ENCODE assay signal across 22 mouse cellular contexts in genomic region chr2:135863391-135864076, GRCm38 (mm10).
A peak's percentile ranks its signal among the peaks of the same experiment; 100 is the strongest.
DNase-seq lines count a peak whose midpoint lies in the region; ATAC-seq and TF ChIP-seq lines count a peak whose summit lies in the region.
"Had no signal": no experiment of that assay in that cellular context is flagged by ENCODE, and none has a peak within 500 bp of the region (broad histone marks: within the 10 kb centered on the region; RNA-seq: fewer than 3 reads in every experiment).

No protein-coding gene starts in this region.

- TF ChIP-seq CTCF in forebrain, postnatal 0 days (IDR thresholded peaks at IDR 0.05; ENCODE audit: low read depth), result no peak
- no peak for TF ChIP-seq CTCF in liver, adult 2 months (IDR thresholded peaks at IDR 0.05; ENCODE audit: low read depth, low read length)
- TF ChIP-seq CTCF in liver, postnatal 0 days (IDR thresholded peaks at IDR 0.05; ENCODE audit: low read depth), result no peak

- H3K4me2 ChIP-seq in forebrain, postnatal 0 days (ENCODE audit: low read depth), result no peak overlapping the region
- H3K4me2 ChIP-seq in forebrain, embryonic 15.5 days (replicated peaks), result no peak overlapping the region
- H3K4me2 ChIP-seq in liver, postnatal 0 days (ENCODE audit: low read depth, low read length), result no peak overlapping the region
- H3K4me2 ChIP-seq: embryonic facial prominence, embryonic 15.5 days; heart, embryonic 11.5 days; limb, embryonic 12.5 days; liver, embryonic 13.5 days; lung, embryonic 15.5 days; neural tube, embryonic 12.5 days had no signal

- H3K9ac ChIP-seq in forebrain, postnatal 0 days, result no peak overlapping the region
- H3K9ac ChIP-seq in forebrain, embryonic 15.5 days (replicated peaks), result no peak overlapping the region
- no peak overlapping the region for H3K9ac ChIP-seq in liver, adult 2 months (ENCODE audit: low read depth, low read length)
- H3K9ac ChIP-seq in liver, postnatal 0 days (replicated peaks), result no peak overlapping the region
- H3K9ac ChIP-seq: embryonic facial prominence, embryonic 15.5 days; limb, embryonic 12.5 days; liver, embryonic 13.5 days; lung, embryonic 15.5 days; neural tube, embryonic 12.5 days had no signal

- H3K27ac ChIP-seq in forebrain, postnatal 0 days (ENCODE audit: low read depth, low read length), result no peak overlapping the region
- no peak overlapping the region for H3K27ac ChIP-seq in forebrain, embryonic 15.5 days (replicated peaks)
- no peak overlapping the region for H3K27ac ChIP-seq in liver, adult 2 months (replicated peaks; ENCODE audit: insufficient read depth, low read depth, low read length)
- H3K27ac ChIP-seq in liver, postnatal 0 days (ENCODE audit: low read depth), result no peak overlapping the region
- H3K27ac ChIP-seq: embryonic facial prominence, embryonic 15.5 days; limb, embryonic 12.5 days; liver, embryonic 13.5 days; lung, embryonic 15.5 days; macrophage; midbrain, embryonic 10.5 days; neural tube, embryonic 12.5 days had no signal

- TF ChIP-seq POLR2A in liver, adult 2 months (IDR thresholded peaks at IDR 0.05; ENCODE audit: extremely low read depth, insufficient read depth, low read length), result no peak

- H3K4me1 ChIP-seq in forebrain, postnatal 0 days (ENCODE audit: insufficient read depth), result no peaks in the 10 kb centered on the region
- 0 out of 2 replicates have a peak, but pooled peaks cover 2% of the 10 kb centered on the region for H3K4me1 ChIP-seq in forebrain, embryonic 15.5 days
- H3K4me1 ChIP-seq in liver, adult 2 months (ENCODE audit: control insufficient read depth, insufficient read depth, low read length), result no peaks in the 10 kb centered on the region
- no peaks in the 10 kb centered on the region for H3K4me1 ChIP-seq in liver, postnatal 0 days (ENCODE audit: insufficient read depth)
- H3K4me1 ChIP-seq: neural tube, embryonic 12.5 days had no signal

- DNase-seq in forebrain, postnatal 0 days, result peak; percentile 27
- DNase-seq in kidney, adult 9 months, result peak; percentile 49
- no peak for DNase-seq in kidney, adult 18-20 months
- peak; percentile 70 for DNase-seq in liver, adult 2 months (ENCODE audit: extremely low read depth, low read depth, low spot score)
- DNase-seq in liver, postnatal 0 days, result no peak
- DNase-seq in fibroblast of lung, adult 2 months (ENCODE audit: low read depth), result peak; percentile 63
- DNase-seq in frontal cortex, postnatal 36 days (ENCODE audit: low spot score in 2 of 2), result no peak
- DNase-seq: adrenal gland, adult 8-10 months; cerebellum, postnatal 14 days; gastrocnemius, postnatal 10 days; liver, embryonic 13.5 days; thymus, postnatal 14 days had no signal

- H3K79me2 ChIP-seq in liver, adult 2 months (ENCODE audit: control insufficient read depth, insufficient read depth, low read length), result no peaks in the 10 kb centered on the region

- no peak for TF ChIP-seq EP300 in liver, postnatal 0 days (IDR thresholded peaks at IDR 0.05; ENCODE audit: low read depth)

- H3K4me3 ChIP-seq in forebrain, postnatal 0 days (ENCODE audit: low read depth, low read length), result no peak overlapping the region
- H3K4me3 ChIP-seq in forebrain, embryonic 15.5 days, result no peak overlapping the region
- H3K4me3 ChIP-seq in liver, adult 2 months (ENCODE audit: insufficient read depth, low read depth, low read length), result no peak overlapping the region
- no peak overlapping the region for H3K4me3 ChIP-seq in liver, postnatal 0 days (ENCODE audit: low read depth, low read length)
- H3K4me3 ChIP-seq: embryonic facial prominence, embryonic 15.5 days; limb, embryonic 12.5 days; liver, embryonic 13.5 days; lung, embryonic 15.5 days; midbrain, embryonic 10.5 days; neural tube, embryonic 12.5 days had no signal

- no peaks in the 10 kb centered on the region for H3K27me3 ChIP-seq in forebrain, postnatal 0 days (ENCODE audit: insufficient read depth, low read length)
- H3K27me3 ChIP-seq in forebrain, embryonic 15.5 days, result no peaks in the 10 kb centered on the region
- H3K27me3 ChIP-seq in liver, adult 2 months (ENCODE audit: control insufficient read depth, insufficient read depth, low read length), result no peaks in the 10 kb centered on the region
- no peaks in the 10 kb centered on the region for H3K27me3 ChIP-seq in liver, postnatal 0 days (ENCODE audit: insufficient read depth, low read length)
- H3K27me3 ChIP-seq: embryonic facial prominence, embryonic 15.5 days; limb, embryonic 12.5 days; liver, embryonic 13.5 days; lung, embryonic 15.5 days; neural tube, embryonic 12.5 days had no signal

- H3K9me3 ChIP-seq in forebrain, postnatal 0 days (ENCODE audit: low read length), result no peaks in the 10 kb centered on the region
- no peaks in the 10 kb centered on the region for H3K9me3 ChIP-seq in forebrain, embryonic 15.5 days
- H3K9me3 ChIP-seq in liver, postnatal 0 days (ENCODE audit: low read length), result no peaks in the 10 kb centered on the region
- H3K9me3 ChIP-seq: embryonic facial prominence, embryonic 15.5 days; limb, embryonic 12.5 days; liver, embryonic 13.5 days; lung, embryonic 15.5 days; midbrain, embryonic 10.5 days; neural tube, embryonic 12.5 days had no signal

- no peak for ATAC-seq in forebrain, postnatal 0 days
- no peak for ATAC-seq in forebrain, embryonic 15.5 days (replicated peaks)
- ATAC-seq in liver, postnatal 0 days, result no peak
- ATAC-seq: hindbrain, embryonic 16.5 days; intestine, embryonic 16.5 days had no signal

- H3K36me3 ChIP-seq in forebrain, postnatal 0 days (ENCODE audit: insufficient read depth), result no peaks in the 10 kb centered on the region
- no peaks in the 10 kb centered on the region for H3K36me3 ChIP-seq in forebrain, embryonic 15.5 days
- no peaks in the 10 kb centered on the region for H3K36me3 ChIP-seq in liver, adult 2 months (ENCODE audit: control insufficient read depth, insufficient read depth, low read length)
- H3K36me3 ChIP-seq in liver, postnatal 0 days (replicated peaks; ENCODE audit: insufficient read depth, low read length), result no peaks in the 10 kb centered on the region
- H3K36me3 ChIP-seq: embryonic facial prominence, embryonic 15.5 days; limb, embryonic 12.5 days; liver, embryonic 13.5 days; lung, embryonic 15.5 days; midbrain, embryonic 10.5 days; neural tube, embryonic 12.5 days had no signal

- WGBS in forebrain, postnatal 0 days, result 82% methylated on average over 4 of the region's 4 CpGs
- WGBS in forebrain, embryonic 15.5 days, result 74% methylated on average over 4 of the region's 4 CpGs
- 89% methylated on average over 4 of the region's 4 CpGs for WGBS in liver, adult 2 months
- 80% methylated on average over 4 of the region's 4 CpGs for WGBS in liver, postnatal 0 days (ENCODE audit: insufficient replicate concordance)

Comparison
In these comparisons a context has a peak if more than half of its experiments do, and no peak if none do; other contexts are left out.
1. DNase-seq: peak in forebrain, postnatal 0 days (single experiment), kidney, adult 9 months (single experiment), liver, adult 2 months (single experiment) and fibroblast of lung, adult 2 months (single experiment); none in kidney, adult 18-20 months (single experiment), liver, postnatal 0 days (single experiment) and frontal cortex, postnatal 36 days (0 of 2).